Mouse (Mus musculus) liver, embryonic 13.5 days (tissue): Measurements from ENCODE around the gene 1700067P10Rik. TPM values are rescaled to one million over a fixed set of nuclear protein-coding genes. Genes with fewer than 3 reads are reported as not detected.
A peak's percentile ranks its signal among the peaks of the same experiment; 100 is the strongest.

Experiments used
- ATAC-seq: fragments of 200-750 bp; cut with Nextera tagmentation; 2 replicates; pipeline ENCODE4 v1.8.0; 2017; ENCODE audit warnings: low read depth, mild to moderate bottlenecking, moderate number of reproducible peaks, moderate library complexity
- DNase-seq: peaks from one replicate; pipeline ENCODE4 v3.0.0; 2022
- H3K27ac ChIP-seq: fragments of 300-500 bp; sonication (generic); 2 replicates; pipeline ENCODE4 v1.5.1; 2015; ENCODE audit warnings: moderate library complexity, mild to moderate bottlenecking, inconsistent platforms
- H3K27me3 ChIP-seq: fragments of 300-500 bp; sonication (generic); 2 replicates; pipeline ENCODE4 v1.6.1; 2015; ENCODE audit warnings: mild to moderate bottlenecking, inconsistent platforms
- H3K36me3 ChIP-seq: fragments of 300-500 bp; sonication (generic); 2 replicates; pipeline ENCODE4 v1.6.1; 2015; ENCODE audit warnings: mild to moderate bottlenecking, inconsistent platforms
- H3K4me1 ChIP-seq: fragments of 300-500 bp; sonication (generic); replicated peaks from 2 replicates; pipeline ENCODE4 v1.6.1; 2015; ENCODE audit warnings: inconsistent platforms
- H3K4me2 ChIP-seq: fragments of 300-500 bp; sonication (generic); 2 replicates; pipeline ENCODE4 v1.6.1; 2015; ENCODE audit warnings: inconsistent platforms, mild to moderate bottlenecking, moderate library complexity
- H3K4me3 ChIP-seq: fragments of 300-500 bp; sonication (generic); replicated peaks from 2 replicates; pipeline ENCODE4 v1.5.1; 2015; ENCODE audit warnings: mild to moderate bottlenecking, inconsistent platforms
- H3K9ac ChIP-seq: fragments of 300-500 bp; sonication (generic); 2 replicates; pipeline ENCODE4 v1.6.1; 2015; ENCODE audit warnings: mild to moderate bottlenecking, inconsistent platforms
- H3K9me3 ChIP-seq: fragments of 300-500 bp; sonication (generic); replicated peaks from 2 replicates; pipeline ENCODE4 v1.6.1; 2016; ENCODE audit warnings: inconsistent platforms
- WGBS: fragments of 180-500 bp; shearing (Covaris S2); methylation state at CpG from one replicate; pipeline ENCODE4 v1.1.7; 2015; ENCODE audit not compliant: insufficient replicate concordance; 5-methylcytosine and 5-hydroxymethylcytosine counted together
- polyA plus RNA-seq: library from polyadenylated mRNA; unstranded; fragments of >200 nt; fragmentation: Nextera tagmentation; extraction: Ambion mirVana; gene quantifications from 2 replicates; pipeline ENCODE4 v1.2.1, GENCODE M21; 2015

1700067P10Rik gene
- polyA plus RNA-seq, 1 experiment from 2014 or later = not detected

GRCm38 (mm10) chr17:48064196-48064843, 24.8 kb upstream of the 1700067P10Rik start:
- no peak overlapping the region for H3K4me2 ChIP-seq
- H3K9me3 ChIP-seq = no peaks in the 10 kb centered on the region
- DNase-seq (no peak), ATAC-seq (no peak)
- no peak overlapping the region for H3K9ac ChIP-seq
- H3K27me3 ChIP-seq = peaks cover 2% of the 10 kb centered on the region
- WGBS = 36% methylated on average over 10 of the region's 10 CpGs
- no peaks in the 10 kb centered on the region for H3K36me3 ChIP-seq
- H3K4me1 ChIP-seq = no peaks in the 10 kb centered on the region
- H3K4me3 ChIP-seq = no peak overlapping the region
- no peak overlapping the region for H3K27ac ChIP-seq

DNA sequence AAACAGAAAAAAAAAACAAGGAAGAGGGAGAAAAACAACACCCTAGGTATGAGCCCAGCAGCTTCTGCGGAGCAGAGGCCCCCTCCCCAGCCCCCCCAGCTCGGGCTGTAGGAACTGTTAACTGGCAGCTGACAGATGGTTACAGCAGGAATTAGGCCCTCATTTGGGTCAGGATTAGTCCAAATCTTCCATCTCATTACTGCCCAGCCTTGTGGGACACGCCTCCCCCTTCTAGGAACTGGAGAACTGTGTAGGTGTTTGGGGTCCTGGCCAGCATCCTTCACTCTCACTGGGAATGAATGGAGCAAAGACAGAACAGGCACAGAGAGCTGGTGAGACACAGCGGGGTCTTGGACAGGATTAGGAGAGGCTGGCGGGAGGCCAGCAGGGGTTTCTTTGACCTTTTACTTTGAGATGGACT, 24.0 kb upstream of the 1700067P10Rik start:
- DNase-seq = no peak
- H3K4me2 ChIP-seq = no peak overlapping the region

GRCm38 (mm10) chr17:48067083-48067614, 22.0 kb upstream of the 1700067P10Rik start:
- ATAC-seq = no peak
- H3K4me2 ChIP-seq = no peak overlapping the region
- WGBS = 62% methylated on average over 10 of the region's 10 CpGs
- no peak overlapping the region for H3K27ac ChIP-seq
- no peaks in the 10 kb centered on the region for H3K4me1 ChIP-seq
- H3K9me3 ChIP-seq = no peaks in the 10 kb centered on the region
- no peaks in the 10 kb centered on the region for H3K36me3 ChIP-seq
- H3K9ac ChIP-seq = no peak overlapping the region
- H3K4me3 ChIP-seq = no peak overlapping the region
- no peak for DNase-seq
- H3K27me3 ChIP-seq = no peaks in the 10 kb centered on the region

More for the DNA sequence above, 24.0 kb upstream of the 1700067P10Rik start:
- Histone ChIP-seq H3K27ac (no peak overlapping the region), H3K27me3 (no peaks in the 10 kb centered on the region), H3K9me3 (no peaks in the 10 kb centered on the region), H3K4me3 (no peak overlapping the region), H3K9ac (no peak overlapping the region), H3K36me3 (no peaks in the 10 kb centered on the region), H3K4me1 (no peaks in the 10 kb centered on the region)
- WGBS = 48% methylated on average over 5 of the region's 5 CpGs
- no peak for ATAC-seq

DNA sequence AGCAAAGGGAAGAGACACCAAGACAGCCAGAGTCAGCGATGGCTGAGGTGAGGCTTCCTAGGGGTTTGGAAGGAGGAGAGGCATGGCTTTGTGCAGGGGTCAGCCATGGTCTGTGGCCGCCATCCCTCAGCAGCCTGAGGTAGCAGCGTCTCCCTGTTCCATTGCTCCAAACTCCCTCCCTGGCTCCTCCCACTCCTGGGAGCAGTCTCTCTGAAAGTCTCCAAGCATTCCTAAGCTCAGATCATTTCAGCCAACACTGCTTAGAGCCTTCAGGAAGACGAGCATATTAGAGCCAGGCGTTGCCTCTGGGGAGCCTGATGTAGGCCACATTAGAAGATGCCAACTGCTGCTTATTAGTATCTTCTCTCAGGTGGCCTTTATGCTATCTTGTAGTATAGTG, 21.4 kb upstream of the 1700067P10Rik start:
- Histone ChIP-seq H3K9ac (no peak overlapping the region), H3K4me2 (no peak overlapping the region), H3K27ac (no peak overlapping the region), H3K4me3 (no peak overlapping the region), H3K36me3 (no peaks in the 10 kb centered on the region), H3K9me3 (no peaks in the 10 kb centered on the region), H3K4me1 (no peaks in the 10 kb centered on the region), H3K27me3 (no peaks in the 10 kb centered on the region)
- ATAC-seq (no peak), DNase-seq (no peak)
- 35% methylated on average over 5 of the region's 5 CpGs for WGBS

GRCm38 (mm10) chr17:48080626-48081025, 8.5 kb upstream of the 1700067P10Rik start:
- H3K27me3 ChIP-seq = no peaks in the 10 kb centered on the region
- H3K4me1 ChIP-seq = no peaks in the 10 kb centered on the region
- H3K9me3 ChIP-seq = no peaks in the 10 kb centered on the region
- 23% methylated on average over 3 of the region's 3 CpGs for WGBS
- H3K36me3 ChIP-seq = no peaks in the 10 kb centered on the region
- no peak overlapping the region for H3K27ac ChIP-seq
- H3K4me2 ChIP-seq = no peak overlapping the region
- ATAC-seq = no peak
- H3K4me3 ChIP-seq = no peak overlapping the region
- no peak for DNase-seq
- H3K9ac ChIP-seq = no peak overlapping the region

- no peaks in the 10 kb centered on the region for H3K36me3 ChIP-seq
- no peak overlapping the region for H3K27ac ChIP-seq
- 65% methylated on average over 2 of the region's 2 CpGs for WGBS
- H3K27me3 ChIP-seq = peaks cover 14% of the 10 kb centered on the region
- H3K4me3 ChIP-seq = no peak overlapping the region
- ATAC-seq (no peak), DNase-seq (no peak)
- no peaks in the 10 kb centered on the region for H3K4me1 ChIP-seq
- 0 out of 2 replicates have a peak, but pooled peaks cover 5% of the 10 kb centered on the region for H3K9me3 ChIP-seq
- H3K9ac ChIP-seq = no peak overlapping the region
- H3K4me2 ChIP-seq = no peak overlapping the region
Measured at GRCm38 (mm10) chr17:48089446-48089845, 327 bp downstream of the 1700067P10Rik start.

DNA sequence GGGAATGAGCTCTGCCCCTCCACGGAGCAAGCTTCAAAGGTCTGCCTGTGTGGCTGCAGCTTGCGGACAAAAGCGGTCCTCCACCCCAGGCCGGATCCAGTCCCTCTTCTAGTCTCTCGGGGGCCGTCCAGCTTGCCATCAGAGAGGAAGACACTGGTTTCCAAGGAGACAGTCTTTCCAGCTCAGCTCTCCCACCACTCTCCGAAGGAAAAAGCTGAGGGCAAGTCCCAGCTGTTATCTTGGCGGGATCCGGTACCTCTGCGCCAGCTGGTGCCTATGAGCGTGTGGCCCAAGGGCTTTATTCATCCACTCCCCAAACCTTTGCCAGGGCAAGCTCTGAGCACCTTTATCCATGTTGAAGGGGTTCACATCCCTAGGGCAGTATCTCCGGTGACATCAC, 1.2 kb downstream of the 1700067P10Rik start:
- ATAC-seq = no peak
- no peaks in the 10 kb centered on the region for H3K36me3 ChIP-seq
- H3K9ac ChIP-seq = no peak overlapping the region
- peaks cover 23% of the 10 kb centered on the region for H3K27me3 ChIP-seq
- H3K4me3 ChIP-seq = no peak overlapping the region
- no peak for DNase-seq
- no peak overlapping the region for H3K27ac ChIP-seq
- H3K9me3 ChIP-seq = 0 out of 2 replicates have a peak, but pooled peaks cover 5% of the 10 kb centered on the region
- no peaks in the 10 kb centered on the region for H3K4me1 ChIP-seq
- WGBS = 72% methylated on average over 12 of the region's 12 CpGs
- no peak overlapping the region for H3K4me2 ChIP-seq

- H3K27ac ChIP-seq = no peak overlapping the region
- no peaks in the 10 kb centered on the region for H3K36me3 ChIP-seq
- no peak for DNase-seq
- WGBS = 54% methylated on average over 5 of the region's 5 CpGs
- no peak overlapping the region for H3K9ac ChIP-seq
- H3K4me3 ChIP-seq = no peak overlapping the region
- ATAC-seq = no peak
- H3K4me1 ChIP-seq = peaks cover 23% of the 10 kb centered on the region
- peaks cover 53% of the 10 kb centered on the region for H3K27me3 ChIP-seq
- no peak overlapping the region for H3K4me2 ChIP-seq
- H3K9me3 ChIP-seq = 0 out of 2 replicates have a peak, but pooled peaks cover 5% of the 10 kb centered on the region
Measured at GRCm38 (mm10) chr17:48093286-48093817, 4.2 kb downstream of the 1700067P10Rik start.

DNA sequence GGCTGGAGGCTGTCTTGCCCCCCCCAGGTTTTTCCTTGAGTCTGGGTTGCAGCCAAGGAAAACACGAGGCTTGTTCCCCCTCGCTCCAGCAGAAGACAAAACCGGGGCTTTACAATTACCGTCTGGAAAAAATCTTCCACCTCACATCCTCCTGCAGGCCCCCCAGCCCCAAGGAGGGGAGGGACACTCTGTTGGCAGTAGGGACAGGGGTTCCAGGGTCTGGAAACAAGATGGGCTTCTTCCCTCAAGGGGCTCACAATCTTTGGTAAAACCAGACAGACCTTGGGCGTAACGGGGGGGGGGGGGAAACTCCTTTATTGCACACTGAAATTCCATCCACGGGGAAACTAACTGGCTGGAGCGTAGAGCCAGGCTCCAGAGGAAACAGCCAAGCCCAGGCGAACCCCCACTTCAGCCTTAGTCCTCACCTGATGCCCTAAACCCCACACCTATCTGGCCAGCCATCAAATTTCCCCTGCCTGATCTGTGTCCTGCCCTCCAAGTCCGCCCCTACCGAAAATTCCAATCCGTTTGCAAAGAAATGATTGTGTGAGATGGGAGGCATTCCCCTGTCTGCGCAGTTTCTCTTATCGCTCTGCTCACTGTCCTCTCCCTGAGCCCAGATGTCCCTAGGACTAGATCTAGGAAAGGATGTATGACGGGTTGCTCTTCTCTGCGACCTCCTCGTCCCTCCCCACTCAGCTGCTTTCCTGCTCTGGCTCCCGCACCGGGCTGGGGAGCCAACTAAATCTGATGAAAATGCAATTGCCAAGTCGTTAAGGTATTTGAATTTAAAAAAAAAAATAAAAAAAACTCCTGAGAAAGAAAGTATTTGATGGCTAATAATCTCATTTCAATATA, 5.9 kb downstream of the 1700067P10Rik start:
- 12% methylated on average over 19 of the region's 20 CpGs for WGBS
- no peak overlapping the region for H3K9ac ChIP-seq
- H3K4me1 ChIP-seq = peaks cover 28% of the 10 kb centered on the region
- peaks cover 70% of the 10 kb centered on the region for H3K27me3 ChIP-seq
- H3K4me2 ChIP-seq = no peak overlapping the region
- 0 out of 2 replicates have a peak, but pooled peaks cover 5% of the 10 kb centered on the region for H3K9me3 ChIP-seq
- H3K27ac ChIP-seq = no peak overlapping the region
- no peak for ATAC-seq
- H3K4me3 ChIP-seq = no peak overlapping the region
- H3K36me3 ChIP-seq = no peaks in the 10 kb centered on the region
- no peak for DNase-seq

GRCm38 (mm10) chr17:48095718-48096121, 6.6 kb downstream of the 1700067P10Rik start:
- Histone ChIP-seq H3K4me1 (peaks cover 28% of the 10 kb centered on the region), H3K27me3 (peaks cover 77% of the 10 kb centered on the region), H3K27ac (no peak overlapping the region), H3K36me3 (no peaks in the 10 kb centered on the region), H3K4me2 (no peak overlapping the region), H3K9ac (no peak overlapping the region), H3K4me3 (no peak overlapping the region), H3K9me3 (0 out of 2 replicates have a peak, but pooled peaks cover 5% of the 10 kb centered on the region)
- DNase-seq (no peak), ATAC-seq (no peak)
- WGBS = 2% methylated on average over 26 of the region's 26 CpGs

- H3K9ac ChIP-seq = no peak overlapping the region
- ATAC-seq (no peak), DNase-seq (no peak)
- peaks cover 77% of the 10 kb centered on the region for H3K27me3 ChIP-seq
- 0 out of 2 replicates have a peak, but pooled peaks cover 5% of the 10 kb centered on the region for H3K9me3 ChIP-seq
- H3K4me1 ChIP-seq = peaks cover 28% of the 10 kb centered on the region
- H3K4me2 ChIP-seq = peak overlapping the region; percentile 49; the same call in 1 of the 2 replicates
- H3K36me3 ChIP-seq = no peaks in the 10 kb centered on the region
- 9% methylated on average over 17 of the region's 17 CpGs for WGBS
- H3K4me3 ChIP-seq = no peak overlapping the region
- H3K27ac ChIP-seq = no peak overlapping the region
Measured at GRCm38 (mm10) chr17:48096321-48096720, 7.2 kb downstream of the 1700067P10Rik start.
